Mouse (Mus musculus) T-cell, adult 2 months (primary cell): ENCODE measurements around the gene Mbnl2.

ENCODE experiments used
- DNase-seq: peaks from one replicate; pipeline ENCODE4 v3.0.0; 2022; ENCODE audit warnings: low spot score

Mbnl2 gene

DNA sequence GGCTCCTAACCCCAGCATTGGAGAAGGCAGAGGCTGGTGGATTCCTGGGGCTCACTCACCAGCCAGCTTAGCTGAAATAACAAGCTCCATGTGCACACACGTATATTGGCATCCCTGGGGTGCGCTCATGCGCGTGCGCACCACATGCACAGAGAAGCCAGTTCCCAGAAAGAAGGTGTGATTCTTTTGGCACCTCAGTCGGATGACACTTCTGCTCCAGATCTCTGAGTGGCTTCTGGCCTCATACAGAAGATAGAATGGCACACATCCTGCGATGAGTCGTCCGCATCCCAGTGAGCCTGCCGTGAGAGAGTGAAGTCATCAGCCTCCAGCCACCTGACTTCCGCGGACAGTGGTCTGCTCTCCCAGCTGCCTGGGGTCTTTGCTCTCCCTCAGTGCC, 55.0 kb downstream of the Mbnl2 start:
- DNase-seq, result no peak

GRCm38 (mm10) chr14:120330881-120331514, 55.5 kb downstream of the Mbnl2 start:
- DNase-seq, result no peak

GRCm38 (mm10) chr14:120333465-120334243, 58.2 kb downstream of the Mbnl2 start:
- no peak for DNase-seq

- no peak for DNase-seq
These were observed 59.9 kb downstream of the Mbnl2 start for GRCm38 (mm10) chr14:120335366-120335765.

DNA sequence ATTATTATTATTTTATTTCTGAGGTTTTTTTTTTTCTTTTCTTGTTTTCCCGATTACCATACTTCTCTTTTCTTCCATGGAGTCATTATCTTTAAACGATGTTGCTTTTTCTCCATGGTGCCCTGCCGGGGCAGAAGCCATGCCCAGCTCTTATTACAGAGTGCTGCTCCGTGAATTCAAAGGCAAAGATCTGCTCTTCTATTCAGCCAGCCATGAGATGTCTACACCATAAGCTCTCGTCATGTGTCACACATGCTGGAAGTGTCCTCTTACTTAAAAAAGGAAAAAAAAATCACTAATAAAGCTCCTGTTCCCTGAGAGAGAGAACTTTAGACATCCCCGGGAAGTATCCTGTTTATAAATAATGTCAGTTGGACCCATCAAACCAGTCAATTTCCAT, 60.4 kb downstream of the Mbnl2 start:
- DNase-seq, result no peak

DNA sequence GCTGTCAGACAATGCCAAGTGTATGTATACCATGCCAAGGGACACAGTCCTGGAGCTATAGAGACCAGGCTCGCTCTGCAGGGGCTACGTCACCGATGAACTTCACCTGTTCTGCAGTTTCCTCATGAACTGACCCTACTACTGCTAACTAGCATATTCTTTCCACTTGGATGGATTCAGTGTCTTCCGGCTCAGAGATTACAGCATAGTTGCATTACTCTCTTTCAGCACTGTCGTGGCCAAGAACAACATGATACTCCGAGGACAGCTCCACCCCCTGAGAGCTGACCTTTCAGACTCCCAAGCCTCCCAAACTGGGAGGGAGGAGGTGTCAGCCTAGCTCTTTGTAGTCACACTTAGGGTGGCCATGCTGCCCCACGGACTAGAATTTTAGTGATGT, 60.9 kb downstream of the Mbnl2 start:
- DNase-seq, result no peak

GRCm38 (mm10) chr14:120336841-120337240, 61.4 kb downstream of the Mbnl2 start:
- no peak for DNase-seq

DNA sequence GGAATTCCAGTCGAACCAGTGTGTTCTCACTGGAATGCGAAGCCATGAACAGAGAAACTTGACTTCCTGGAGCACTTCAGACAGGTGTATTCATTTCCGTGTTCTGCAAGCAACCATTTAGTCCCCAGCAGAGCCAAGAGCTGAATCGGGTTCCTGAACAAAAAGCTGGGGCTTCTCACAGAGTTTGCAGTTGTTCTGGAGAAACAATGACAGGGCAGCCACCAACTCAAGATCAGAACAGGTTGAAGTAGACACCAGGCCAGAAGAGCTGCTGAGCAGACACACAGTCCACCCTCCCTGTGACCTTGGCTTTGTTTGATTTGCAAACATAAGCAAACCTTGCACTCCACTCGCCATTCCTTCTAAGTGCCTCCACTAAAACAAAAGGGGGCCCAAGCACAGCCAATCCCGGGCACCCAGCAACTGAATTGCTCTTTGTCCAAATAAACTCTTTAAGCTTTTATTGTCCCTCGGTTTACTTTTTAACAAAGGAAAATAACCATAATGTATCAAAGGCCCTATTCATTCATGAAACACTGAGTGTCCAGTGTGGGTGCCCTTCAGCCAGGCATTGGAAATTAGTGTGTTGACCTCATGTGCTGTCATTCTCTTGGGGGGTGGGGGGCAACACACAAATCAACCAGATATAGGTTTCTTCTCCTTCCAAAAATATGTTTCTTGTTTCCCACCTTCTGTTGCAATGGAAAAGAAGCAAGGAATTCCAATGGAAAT, 62.4 kb downstream of the Mbnl2 start:
- no peak for DNase-seq

GRCm38 (mm10) chr14:120338706-120339105, 63.2 kb downstream of the Mbnl2 start:
- no peak for DNase-seq

- no peak for DNase-seq
These were observed 66.4 kb downstream of the Mbnl2 start for GRCm38 (mm10) chr14:120341912-120342311.

DNA sequence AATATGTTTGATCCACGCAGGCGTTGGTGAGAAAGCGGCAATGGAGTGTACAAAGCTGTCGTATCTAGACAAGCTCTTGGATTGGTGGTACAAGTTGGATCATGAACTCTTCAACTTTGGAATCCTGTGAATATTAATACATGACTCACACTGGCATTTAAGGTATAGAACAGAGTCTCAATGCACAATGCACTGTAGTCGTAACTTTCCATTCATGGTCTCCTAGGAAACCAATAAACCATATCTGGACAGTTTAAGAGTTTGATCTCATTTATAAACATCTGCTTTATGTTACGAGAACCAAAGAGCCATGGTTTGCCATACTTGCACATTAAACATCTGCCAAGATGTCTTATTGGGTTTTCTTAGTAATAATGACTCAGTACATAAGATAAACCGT, 66.9 kb downstream of the Mbnl2 start:
- DNase-seq, result no peak

DNA sequence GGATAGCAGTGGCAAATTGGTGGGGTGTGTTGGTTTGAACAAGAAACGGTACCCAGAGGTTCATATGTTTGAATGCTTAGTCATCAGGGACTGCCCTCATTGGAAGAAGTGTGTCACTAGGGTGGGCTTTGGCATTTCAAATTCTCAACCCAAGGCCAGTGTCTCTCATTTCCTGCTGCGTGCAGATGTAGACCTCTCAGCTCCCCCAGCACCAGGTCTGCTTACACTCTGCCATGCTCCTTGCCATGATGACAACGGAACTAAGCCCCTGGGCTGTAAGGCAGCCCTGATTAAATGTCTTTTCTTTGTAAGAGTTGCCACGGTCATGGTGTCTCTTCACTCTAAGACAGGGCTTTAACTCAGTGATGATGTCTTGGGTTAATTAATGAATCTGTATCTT, 69.2 kb downstream of the Mbnl2 start:
- DNase-seq, result no peak

DNA sequence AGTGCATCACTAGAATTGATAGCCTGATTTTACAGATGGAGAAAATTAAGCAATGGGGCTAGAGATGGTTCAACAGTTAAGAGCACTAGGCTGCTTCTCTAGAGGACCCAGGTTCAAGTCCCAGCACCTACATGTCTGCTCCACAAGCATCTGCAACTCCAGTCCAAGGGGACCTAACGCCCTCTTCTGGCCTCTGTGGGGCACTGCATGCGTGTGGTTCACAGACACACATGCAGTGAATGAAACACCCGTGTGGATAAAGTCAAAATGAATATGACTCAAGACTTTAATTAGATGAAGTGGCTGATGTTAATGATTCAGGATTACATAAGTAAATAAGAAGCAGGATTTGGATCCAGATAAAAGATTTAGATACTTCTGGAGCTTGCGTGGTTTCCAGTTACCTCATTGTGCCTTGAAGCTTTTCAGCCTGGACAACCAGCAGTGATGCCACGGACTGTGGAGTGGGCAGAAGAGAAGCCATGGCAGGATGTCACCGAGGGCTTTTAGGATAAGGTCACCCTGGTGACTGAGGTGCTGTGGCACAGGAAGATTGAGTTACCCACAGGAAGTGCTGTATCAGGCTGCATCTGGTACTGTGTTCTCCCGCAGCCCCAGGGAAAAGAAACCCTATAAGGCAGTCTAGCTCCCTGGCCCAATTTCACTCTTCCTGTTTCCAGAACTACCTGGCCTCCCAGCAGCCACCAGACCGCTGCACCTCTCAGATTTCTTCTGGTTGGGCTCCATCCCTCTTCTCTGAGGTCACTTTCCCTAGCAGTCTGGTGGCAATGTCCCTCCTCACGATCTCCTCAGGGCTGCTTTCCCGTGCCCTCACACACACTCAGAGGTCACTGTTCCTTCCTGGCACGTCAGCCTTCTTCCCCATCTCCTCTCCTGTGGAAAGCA, 72.2 kb downstream of the Mbnl2 start:
- DNase-seq, result peak; percentile 15

DNA sequence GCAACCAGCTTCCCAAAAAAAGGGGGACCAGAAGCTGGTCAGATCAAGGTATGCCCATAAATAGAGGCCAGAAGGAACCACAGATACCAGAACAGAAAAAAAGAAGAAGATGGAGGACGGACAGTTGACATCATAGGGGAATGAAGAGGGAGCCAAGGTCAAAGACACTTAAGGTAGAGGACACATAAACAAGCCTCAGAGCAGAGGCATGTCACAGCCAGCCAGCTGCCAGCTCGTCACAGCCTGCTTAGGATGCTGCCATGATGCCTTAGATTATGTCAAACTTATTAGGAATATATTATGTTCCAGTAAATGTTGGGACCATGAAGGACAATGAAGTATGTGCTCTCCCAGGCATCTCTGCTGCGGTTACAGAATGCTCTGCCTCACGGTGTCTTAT, 73.9 kb downstream of the Mbnl2 start:
- no peak for DNase-seq

GRCm38 (mm10) chr14:120352136-120352843, 76.8 kb downstream of the Mbnl2 start:
- no peak for DNase-seq

DNA sequence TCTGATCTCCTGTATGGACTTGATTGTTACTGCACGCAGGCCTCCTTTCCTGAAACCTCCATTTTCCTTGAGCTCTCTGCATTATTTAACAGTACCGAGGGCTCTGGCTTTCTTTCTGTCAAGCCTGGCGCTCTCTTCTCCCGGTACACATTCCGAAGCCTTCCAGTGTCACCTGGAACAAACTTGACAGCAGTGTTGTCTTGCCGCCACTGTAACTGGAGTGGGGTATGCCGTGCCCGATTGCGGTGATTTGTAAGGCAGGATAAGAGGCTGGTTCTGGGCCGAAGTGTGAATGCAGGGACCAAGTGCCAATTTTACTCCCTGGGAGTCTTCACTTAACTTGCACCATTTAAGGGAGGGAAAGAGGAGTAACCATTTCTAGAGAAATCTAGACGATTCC, 77.7 kb downstream of the Mbnl2 start:
- no peak for DNase-seq

- no peak for DNase-seq
These were observed 79.1 kb downstream of the Mbnl2 start for GRCm38 (mm10) chr14:120354595-120354994.

GRCm38 (mm10) chr14:120355040-120355741, 79.7 kb downstream of the Mbnl2 start:
- DNase-seq, result no peak

DNA sequence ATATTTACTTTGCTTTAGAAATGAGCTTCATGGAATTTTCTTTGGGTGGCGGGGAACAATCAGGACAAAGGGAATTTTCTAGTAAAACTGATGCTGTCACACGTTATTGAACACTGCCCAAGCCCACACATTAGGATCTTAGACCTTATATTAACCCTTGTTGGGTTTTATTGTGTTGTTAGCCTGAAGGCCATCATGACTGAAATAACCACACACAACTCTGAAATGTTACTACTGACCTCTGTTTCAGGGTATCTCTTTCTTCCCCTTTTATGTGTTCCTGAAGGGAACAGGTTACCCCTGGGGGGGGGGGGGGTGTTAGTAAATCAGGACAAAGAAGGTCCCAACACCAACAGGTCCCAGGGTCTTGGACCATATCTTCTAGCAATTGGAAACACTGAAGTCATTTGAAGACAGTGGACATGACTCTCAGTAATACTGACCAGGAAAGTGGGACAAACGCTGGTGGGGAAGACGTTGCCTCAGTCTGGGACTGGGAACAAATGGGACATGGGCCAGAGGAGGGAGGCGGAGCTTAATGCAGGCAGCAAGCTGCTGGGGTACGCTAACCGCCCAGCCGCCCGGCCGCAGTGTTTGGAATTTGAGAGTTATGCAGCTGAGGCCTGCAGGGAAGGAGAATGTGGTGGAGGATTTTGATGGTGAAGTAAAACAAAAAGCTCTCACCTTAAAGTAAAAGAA, 80.4 kb downstream of the Mbnl2 start:
- DNase-seq, result no peak
